Mouse (Mus musculus): ENCODE measurements around the gene Lamc3.

Lamc3 gene

GRCm38 (mm10) chr2:31887030-31887429, at the start of gene Lamc3:
Gene Lamc3 (plus strand): TSS chr2:31887291.
- in situ Hi-C loops (cut with MboI, MseI), result loop anchor here (10.0 kb wide), 1 partner anchor 72 kb away; the partner anchor contains the start of gene Qrfp

DNA sequence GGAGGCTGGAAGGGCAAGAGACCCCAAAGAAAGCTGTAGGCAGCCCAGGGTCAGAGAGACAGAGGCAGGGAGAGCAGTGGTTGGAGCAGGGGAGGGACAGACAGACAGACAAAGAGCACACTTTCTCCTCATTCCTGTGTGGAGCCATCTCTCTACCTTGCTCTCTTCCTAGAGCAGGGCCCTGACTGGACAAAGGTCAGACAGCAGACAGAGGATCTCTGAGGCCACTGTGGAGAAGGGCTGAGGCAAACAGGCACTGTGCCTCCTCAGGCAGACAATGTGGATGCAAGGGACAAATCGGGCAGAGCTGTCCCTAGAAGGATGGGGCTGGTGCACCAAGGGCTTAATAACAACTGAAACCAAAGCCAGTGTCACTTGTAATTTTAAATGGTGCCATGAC, 48.2 kb upstream of the Lamc3 start:
- in situ Hi-C loops (cut with MboI, MseI), result no loop called here

GRCm38 (mm10) chr2:31844729-31845136, 42.4 kb upstream of the Lamc3 start:
- in situ Hi-C loops (cut with MboI, MseI), result no loop called here

GRCm38 (mm10) chr2:31845512-31845895, 41.6 kb upstream of the Lamc3 start:
- in situ Hi-C loops (cut with MboI, MseI), result no loop called here

DNA sequence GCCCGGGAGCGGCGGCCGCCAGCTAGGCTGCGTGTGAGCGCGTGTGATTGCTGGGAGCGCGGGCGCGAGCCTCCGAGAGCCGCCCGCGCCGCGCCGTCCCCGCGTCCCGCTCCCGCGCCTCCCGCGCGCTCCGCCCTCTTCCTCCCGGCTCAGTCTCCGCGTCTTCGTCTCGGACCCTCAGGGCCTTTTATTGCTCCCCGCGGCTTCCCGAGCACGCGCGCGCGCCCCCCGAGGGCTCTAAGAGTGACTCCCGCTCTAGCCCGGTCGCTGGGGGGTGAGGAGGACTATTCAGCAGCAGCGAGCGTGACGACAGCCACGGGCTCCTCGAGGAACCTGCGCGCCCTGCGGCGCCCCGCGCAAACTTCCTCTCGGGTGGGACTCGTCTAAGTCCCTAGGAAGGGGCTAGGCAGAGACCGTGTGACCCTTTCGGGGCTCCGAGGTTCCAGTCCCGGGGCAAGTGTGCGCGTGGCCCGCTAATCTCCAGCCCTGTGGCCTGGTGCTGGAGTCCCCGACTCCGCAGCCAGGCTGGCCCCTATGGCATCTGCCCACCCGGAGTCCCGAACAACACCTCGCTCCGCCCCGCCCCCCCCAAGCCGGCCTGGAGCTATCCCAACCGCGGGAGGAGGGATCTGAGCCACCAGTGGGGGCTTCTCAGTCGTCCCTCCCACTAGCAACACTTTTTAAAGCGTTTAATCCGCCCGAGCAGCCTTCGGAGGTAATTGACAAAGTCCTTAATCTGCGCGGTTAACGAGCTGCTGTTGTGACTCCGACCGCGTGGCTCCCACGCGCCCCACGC, 41.0 kb upstream of the Lamc3 start, which contains the start of gene Fibcd1:
TSS of gene Fibcd1 (minus strand) at position 110 of the 796 bp plus-strand sequence.
- in situ Hi-C loops (cut with MboI, MseI), result no loop called here

- in situ Hi-C loops (cut with MboI, MseI), result no loop called here
Observed at GRCm38 (mm10) chr2:31846692-31847660, 40.1 kb upstream of the Lamc3 start.

GRCm38 (mm10) chr2:31847908-31848307, 39.2 kb upstream of the Lamc3 start:
- in situ Hi-C loops (cut with MboI, MseI), result no loop called here

DNA sequence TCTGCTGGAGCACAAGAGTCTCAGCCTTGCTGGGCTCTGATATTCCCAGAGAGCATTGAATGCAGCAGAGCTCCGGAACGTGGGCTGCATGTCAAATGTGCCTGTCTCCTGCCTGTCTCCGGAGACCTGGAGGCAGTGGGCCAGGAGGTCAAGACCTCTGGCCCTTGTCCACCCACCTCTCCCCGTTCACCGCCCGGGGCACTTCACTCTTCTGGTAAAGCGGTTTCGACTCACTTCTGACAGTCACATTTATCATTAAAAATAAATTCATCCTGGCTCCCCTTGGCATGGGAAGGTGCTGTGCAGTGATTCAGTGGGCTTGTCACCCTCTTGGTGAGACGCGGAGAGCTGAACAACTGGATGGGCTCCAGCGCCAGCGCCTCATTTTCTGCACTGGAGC, 37.0 kb upstream of the Lamc3 start:
- in situ Hi-C loops (cut with MboI, MseI), result no loop called here

- in situ Hi-C loops (cut with MboI, MseI), result no loop called here
Observed at GRCm38 (mm10) chr2:31855991-31856390, 31.1 kb upstream of the Lamc3 start.

GRCm38 (mm10) chr2:31857180-31857579, 29.9 kb upstream of the Lamc3 start:
- in situ Hi-C loops (cut with MboI, MseI), result no loop called here

DNA sequence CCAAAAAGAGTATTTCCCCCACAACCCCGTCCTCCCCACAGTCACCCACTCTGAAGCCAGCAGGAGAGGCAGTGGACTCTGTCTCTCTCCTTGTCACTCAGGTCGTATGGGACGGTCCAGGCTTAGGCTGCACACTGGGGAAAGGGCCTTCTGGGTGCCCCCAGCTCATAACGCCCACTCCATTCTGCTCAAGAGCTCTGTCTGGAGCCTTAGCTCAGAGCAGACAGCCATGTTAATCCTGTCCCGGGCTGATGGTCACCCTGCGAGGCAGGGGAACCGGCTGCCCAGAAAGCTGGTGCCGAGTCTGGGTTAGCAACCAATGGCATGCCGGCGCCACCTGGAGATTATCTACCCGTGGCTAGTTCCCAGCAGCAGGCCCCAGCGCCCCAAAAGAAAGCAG, 28.6 kb upstream of the Lamc3 start:
- in situ Hi-C loops (cut with MboI, MseI), result no loop called here

- in situ Hi-C loops (cut with MboI, MseI), result no loop called here
Observed at GRCm38 (mm10) chr2:31862919-31863318, 24.2 kb upstream of the Lamc3 start.

GRCm38 (mm10) chr2:31863766-31864165, 23.3 kb upstream of the Lamc3 start:
- in situ Hi-C loops (cut with MboI, MseI), result no loop called here

DNA sequence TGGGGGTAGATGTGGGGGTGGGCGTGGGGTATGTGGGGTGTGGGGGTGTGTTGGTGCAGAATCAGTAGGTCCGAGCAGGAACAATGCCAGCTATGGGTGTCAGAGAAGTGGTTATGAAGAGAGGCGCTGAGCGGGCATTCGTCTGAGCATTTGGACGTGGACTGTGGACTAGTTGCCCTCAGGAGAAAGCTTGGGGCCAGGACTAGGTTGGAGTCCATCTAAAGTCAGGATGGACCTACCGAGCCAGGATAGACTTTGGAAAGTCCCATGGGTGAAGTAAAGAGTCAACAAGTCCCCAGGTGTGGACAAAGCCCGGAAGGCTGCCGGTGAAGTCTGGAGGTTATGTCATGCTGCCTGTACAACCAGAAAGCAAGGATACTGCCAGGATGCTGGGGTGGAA, 22.2 kb upstream of the Lamc3 start:
- in situ Hi-C loops (cut with MboI, MseI), result no loop called here

DNA sequence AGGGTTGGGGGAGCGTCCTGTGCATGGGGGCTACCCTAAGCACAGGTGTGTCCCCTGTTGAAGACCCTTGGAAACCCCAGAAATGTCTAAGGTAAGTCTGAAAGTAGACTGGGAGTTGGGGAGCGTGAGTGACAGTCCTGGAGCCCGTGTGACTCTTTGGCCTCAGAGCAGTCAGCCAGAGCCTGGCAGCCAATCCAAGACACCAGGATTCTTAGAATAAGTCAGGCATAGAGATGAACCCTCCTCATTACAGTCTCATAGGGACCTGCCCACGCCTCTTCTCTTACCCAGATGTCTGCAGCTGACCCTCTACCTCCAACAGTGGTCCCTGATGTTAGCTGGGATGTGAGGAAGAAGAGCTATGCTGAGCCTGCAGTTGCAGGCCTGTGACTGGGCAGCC, 21.8 kb upstream of the Lamc3 start:
- in situ Hi-C loops (cut with MboI, MseI), result no loop called here

- in situ Hi-C loops (cut with MboI, MseI), result no loop called here
Observed at GRCm38 (mm10) chr2:31865794-31866193, 21.3 kb upstream of the Lamc3 start.

- in situ Hi-C loops (cut with MboI, MseI), result no loop called here
Observed at GRCm38 (mm10) chr2:31867773-31868537, 19.1 kb upstream of the Lamc3 start.

- in situ Hi-C loops (cut with MboI, MseI), result no loop called here
Observed at GRCm38 (mm10) chr2:31868538-31869164, 18.4 kb upstream of the Lamc3 start.

- in situ Hi-C loops (cut with MboI, MseI), result no loop called here
Observed at GRCm38 (mm10) chr2:31869692-31870091, 17.4 kb upstream of the Lamc3 start.

GRCm38 (mm10) chr2:31870683-31871082, 16.4 kb upstream of the Lamc3 start:
- in situ Hi-C loops (cut with MboI, MseI), result no loop called here

DNA sequence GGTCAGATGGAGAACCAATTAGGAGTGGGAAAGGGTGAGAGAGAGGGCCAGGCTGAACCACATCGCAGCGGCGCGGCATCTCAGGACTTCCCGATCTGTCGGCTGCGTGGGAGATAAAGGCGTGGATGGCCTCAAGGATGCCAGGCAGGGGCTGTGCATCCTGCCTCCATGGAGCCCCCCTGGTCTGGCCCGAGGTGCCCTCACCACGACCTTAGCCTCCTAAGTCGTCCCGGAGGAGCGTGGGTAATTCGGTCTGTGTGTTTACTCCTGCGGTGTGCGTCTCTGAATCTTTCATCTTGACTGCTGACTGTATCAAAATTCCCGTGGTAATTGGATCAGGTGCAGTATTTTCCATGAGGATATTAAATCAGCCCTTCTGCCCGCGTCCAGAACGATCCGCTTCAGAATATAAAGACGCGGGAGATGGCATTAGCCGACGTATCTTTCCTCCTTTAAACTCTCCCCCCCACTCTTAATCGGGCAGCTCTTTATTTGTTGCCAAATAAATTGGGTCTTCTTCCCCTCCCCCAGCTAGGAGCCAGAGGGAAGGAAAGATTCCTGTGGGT, 12.7 kb upstream of the Lamc3 start:
- in situ Hi-C loops (cut with MboI, MseI), result no loop called here
